Mouse (Mus musculus): ENCODE measurements around the gene Tshz2. TPM values are rescaled to one million over a fixed set of nuclear protein-coding genes. Genes with fewer than 3 reads are reported as not detected.

Tshz2 gene
- polyA plus RNA-seq, 1 experiment from 2014 or later: 22.7 TPM

DNA sequence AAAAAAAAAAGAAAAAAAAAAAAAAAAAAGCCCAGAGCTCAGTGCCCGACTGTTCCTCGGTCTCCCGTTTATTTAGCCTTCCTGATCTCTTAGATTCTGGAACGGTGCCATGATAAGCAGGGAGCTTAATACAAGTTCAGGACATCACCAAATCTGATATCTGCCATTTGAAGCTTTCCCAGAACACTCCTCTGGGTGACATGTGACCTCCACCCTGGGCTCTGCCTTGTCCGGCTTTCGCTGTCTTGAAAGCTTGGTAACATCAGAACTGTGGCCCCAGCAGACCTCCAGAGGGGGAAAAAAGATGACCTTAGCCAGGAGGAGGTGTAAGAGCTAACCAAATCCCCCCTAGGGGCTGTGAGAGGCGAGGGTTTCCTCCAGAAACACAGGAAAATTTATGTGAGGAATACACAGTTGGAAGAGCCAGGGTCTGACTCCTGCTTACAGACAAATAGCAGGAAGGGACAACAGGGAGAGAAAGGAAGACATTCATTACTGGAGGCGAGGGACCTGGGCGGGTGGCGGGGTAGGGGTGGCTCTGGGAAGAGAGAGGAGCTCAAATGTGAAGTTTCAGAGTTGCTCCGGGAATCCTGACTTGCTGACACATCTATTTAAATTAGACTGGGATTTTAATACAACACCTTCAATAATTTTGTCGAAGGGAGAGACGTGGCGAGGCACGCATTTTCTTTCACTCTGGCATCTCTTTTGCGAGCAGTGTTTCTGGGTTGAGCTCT is 363.9 kb downstream of the Tshz2 start:
- peaks cover 47% of the 10 kb centered on the region for H3K4me1 ChIP-seq
- ATAC-seq (replicated peaks): no peak
- H3K27ac ChIP-seq: peak overlapping the region; percentile 82; the same call in 1 of the 2 replicates
- H3K27me3 ChIP-seq (replicated peaks): no peaks in the 10 kb centered on the region
- H3K9me3 ChIP-seq: no peaks in the 10 kb centered on the region
- 44% methylated on average over 16 of the region's 16 CpGs for WGBS
- H3K9ac ChIP-seq: no peak overlapping the region
- H3K4me3 ChIP-seq: no peak overlapping the region
- no peaks in the 10 kb centered on the region for H3K36me3 ChIP-seq (replicated peaks)
- no peak overlapping the region for H3K4me2 ChIP-seq

DNA sequence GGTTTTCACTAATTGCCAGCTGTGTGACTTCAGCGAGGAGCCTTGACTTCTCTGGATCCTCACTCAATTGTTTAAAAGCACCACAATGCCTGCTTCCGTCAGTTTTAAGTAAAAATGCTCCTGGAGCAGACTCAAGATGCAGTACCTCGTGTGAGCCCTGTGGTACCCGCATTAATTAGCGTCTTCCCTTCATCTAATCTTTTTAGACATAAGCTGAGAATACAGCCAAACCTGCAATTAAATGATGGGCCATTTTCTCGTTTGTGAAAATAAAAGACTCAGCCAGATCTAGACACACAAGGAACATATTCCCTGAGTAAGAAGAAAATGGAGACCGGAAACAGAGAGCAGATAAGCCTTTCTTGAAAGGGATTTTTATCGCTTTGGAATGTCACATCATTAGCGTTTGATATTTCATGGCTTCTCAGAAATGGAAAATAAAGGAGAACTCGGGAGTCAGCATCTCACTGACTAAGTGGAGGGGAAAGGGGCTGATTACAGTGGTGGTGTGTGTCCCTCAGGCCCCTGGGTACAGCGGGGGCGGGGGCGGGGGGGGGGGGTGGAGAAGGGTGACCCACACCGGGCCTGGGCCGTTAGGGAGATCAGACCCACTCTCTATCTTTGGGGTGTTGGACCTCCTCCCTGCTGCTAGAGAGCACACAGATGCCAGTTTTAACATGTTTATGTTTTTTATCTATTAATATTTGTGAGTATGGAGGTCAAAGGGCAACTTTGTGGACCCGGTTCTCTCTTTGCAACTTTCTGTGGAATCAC is 364.6 kb downstream of the Tshz2 start:
- Histone ChIP-seq H3K9ac (no peak overlapping the region), H3K4me2 (no peak overlapping the region), H3K9me3 (no peaks in the 10 kb centered on the region), H3K27me3 (replicated peaks) (no peaks in the 10 kb centered on the region), H3K4me3 (no peak overlapping the region), H3K4me1 (peaks cover 50% of the 10 kb centered on the region), H3K36me3 (replicated peaks) (no peaks in the 10 kb centered on the region), H3K27ac (peak overlapping the region; percentile 82)
- 0 out of 2 replicates have a peak, but pooled peaks have one; percentile 35 for ATAC-seq (replicated peaks)
- 54% methylated on average over 16 of the region's 16 CpGs for WGBS

DNA sequence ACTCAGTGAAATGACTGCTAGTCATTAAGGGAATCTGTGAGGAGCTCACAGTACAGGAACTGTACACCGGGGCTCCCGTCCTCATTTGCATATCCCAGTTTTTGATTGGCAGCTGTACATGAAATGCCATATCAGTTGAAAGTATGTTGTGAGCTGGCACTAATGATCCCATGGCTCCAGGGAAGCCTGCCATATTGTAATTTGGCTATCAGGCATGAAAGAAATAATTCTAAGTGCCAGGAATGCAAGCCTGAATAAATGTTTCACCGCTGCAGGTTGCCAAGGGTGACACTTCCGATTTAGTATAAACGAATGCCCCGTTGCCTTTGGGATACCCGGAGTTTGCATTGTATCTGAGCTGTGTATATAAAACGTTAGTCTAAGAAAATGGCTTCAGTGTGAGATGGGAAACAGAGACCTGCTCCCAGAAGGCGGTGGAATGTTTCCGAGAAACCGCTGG is 366.1 kb downstream of the Tshz2 start:
- H3K4me1 ChIP-seq: peaks cover 63% of the 10 kb centered on the region
- H3K27me3 ChIP-seq (replicated peaks): no peaks in the 10 kb centered on the region
- H3K9me3 ChIP-seq: no peaks in the 10 kb centered on the region
- peak; percentile 81 for ATAC-seq (replicated peaks)
- peak overlapping the region; percentile 82 for H3K27ac ChIP-seq
- WGBS: 14% methylated on average over 11 of the region's 11 CpGs
- H3K4me2 ChIP-seq: peak overlapping the region; percentile 12; the same call in 1 of the 2 replicates
- H3K9ac ChIP-seq: no peak overlapping the region
- no peak overlapping the region for H3K4me3 ChIP-seq
- no peaks in the 10 kb centered on the region for H3K36me3 ChIP-seq (replicated peaks)

DNA sequence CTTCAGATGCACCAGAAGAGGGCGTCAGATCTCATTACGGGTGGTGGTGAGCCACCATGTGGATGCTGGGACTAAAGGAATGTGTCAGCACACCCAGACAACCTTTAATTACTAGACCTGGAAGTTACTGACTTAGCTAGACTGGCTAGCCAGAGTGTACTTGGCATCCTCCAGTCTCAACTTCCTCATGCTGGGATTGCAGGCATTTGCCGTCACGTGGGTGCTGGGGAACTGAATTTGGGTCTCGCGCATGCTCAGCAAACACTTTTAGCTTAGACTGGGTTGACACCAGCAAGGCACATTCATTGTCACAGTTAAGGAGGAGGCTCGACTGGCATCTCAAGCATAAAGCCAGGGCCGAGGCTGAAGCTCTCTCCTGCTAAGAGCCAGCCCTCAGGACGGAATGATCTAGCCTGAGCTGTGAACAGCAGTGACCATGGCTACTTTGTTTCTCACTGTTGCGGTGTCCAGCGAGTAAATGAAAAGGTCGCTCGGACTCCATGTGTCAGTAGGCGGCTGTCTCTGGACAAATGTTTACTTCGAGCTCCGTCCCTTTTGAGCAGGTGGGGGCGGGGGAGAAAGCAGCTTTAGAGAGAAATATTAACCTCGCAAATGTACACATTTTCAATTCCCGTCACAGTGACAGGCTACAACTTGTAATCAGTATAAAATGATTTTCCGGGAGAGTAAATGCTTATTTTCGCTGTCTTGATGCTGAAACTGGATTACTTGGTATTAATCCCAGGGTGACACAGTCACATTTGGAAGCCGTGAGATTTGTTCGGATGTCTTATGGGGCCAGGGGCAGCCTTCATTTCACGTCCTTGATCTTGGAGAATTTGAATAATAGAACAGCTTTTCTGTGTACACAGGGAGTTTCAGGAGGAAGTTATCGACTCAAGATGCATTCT is 370.0 kb downstream of the Tshz2 start:
- Histone ChIP-seq H3K4me1 (peaks cover 37% of the 10 kb centered on the region), H3K27me3 (replicated peaks) (no peaks in the 10 kb centered on the region), H3K36me3 (replicated peaks) (no peaks in the 10 kb centered on the region), H3K9ac (0 out of 2 replicates have a peak overlapping the region, but pooled peaks have one; percentile 3), H3K27ac (peak overlapping the region; percentile 67), H3K9me3 (no peaks in the 10 kb centered on the region), H3K4me3 (no peak overlapping the region), H3K4me2 (peak overlapping the region; percentile 20)
- 31% methylated on average over 25 of the region's 25 CpGs for WGBS
- ATAC-seq (replicated peaks): 0 out of 2 replicates have a peak, but pooled peaks have one; percentile 5

DNA sequence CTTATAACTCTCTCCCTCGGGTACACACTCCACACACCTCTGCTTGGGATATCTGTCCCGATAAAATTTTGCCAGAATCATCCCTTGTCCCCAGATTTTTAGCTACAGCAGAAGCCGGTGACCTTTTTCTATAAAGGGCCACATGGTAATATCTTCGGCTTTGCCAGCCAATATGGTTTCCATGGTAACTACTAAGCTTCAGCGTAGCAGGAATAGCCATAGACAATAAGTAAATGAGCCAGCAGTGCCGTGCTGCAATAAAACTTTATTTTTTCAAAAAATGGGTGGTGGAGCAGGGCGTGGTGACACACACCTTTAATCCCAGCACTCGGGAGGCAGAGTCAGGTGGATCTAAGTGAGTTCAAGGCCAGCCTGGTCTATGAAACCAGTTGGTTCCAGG is 370.9 kb downstream of the Tshz2 start:
- Histone ChIP-seq H3K27me3 (replicated peaks) (no peaks in the 10 kb centered on the region), H3K4me1 (peaks cover 29% of the 10 kb centered on the region), H3K27ac (peak overlapping the region; percentile 67), H3K4me3 (no peak overlapping the region), H3K9ac (no peak overlapping the region), H3K4me2 (peak overlapping the region; percentile 20), H3K36me3 (replicated peaks) (no peaks in the 10 kb centered on the region), H3K9me3 (no peaks in the 10 kb centered on the region)
- WGBS: 34% methylated on average over 8 of the region's 8 CpGs
- no peak for ATAC-seq (replicated peaks)

DNA sequence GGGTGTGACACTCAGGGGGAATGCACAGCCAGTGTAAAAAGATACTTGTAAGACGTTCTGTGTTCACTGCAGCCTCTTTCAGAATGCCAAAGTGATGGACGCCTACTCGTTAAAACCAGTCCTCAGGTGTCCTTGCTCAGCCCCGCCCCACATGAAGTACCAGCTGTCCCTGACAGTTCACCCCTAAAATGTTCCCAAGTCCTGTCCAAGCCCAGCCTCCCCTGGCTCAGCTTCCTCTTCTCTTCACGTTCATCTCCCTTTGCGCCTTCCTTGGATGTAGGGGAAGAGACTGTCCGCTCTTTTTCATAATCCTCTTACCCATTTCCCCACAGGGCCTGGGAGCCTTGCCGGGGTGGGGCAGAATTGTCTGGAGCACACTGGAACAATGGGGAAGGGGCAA is 374.0 kb downstream of the Tshz2 start:
- no peak overlapping the region for H3K9ac ChIP-seq
- H3K4me1 ChIP-seq: peaks cover 38% of the 10 kb centered on the region
- WGBS: 63% methylated on average over 8 of the region's 8 CpGs
- H3K9me3 ChIP-seq: no peaks in the 10 kb centered on the region
- no peak overlapping the region for H3K4me2 ChIP-seq
- no peak overlapping the region for H3K27ac ChIP-seq
- H3K4me3 ChIP-seq: no peak overlapping the region
- no peaks in the 10 kb centered on the region for H3K36me3 ChIP-seq (replicated peaks)
- no peaks in the 10 kb centered on the region for H3K27me3 ChIP-seq (replicated peaks)
- ATAC-seq (replicated peaks): no peak

DNA sequence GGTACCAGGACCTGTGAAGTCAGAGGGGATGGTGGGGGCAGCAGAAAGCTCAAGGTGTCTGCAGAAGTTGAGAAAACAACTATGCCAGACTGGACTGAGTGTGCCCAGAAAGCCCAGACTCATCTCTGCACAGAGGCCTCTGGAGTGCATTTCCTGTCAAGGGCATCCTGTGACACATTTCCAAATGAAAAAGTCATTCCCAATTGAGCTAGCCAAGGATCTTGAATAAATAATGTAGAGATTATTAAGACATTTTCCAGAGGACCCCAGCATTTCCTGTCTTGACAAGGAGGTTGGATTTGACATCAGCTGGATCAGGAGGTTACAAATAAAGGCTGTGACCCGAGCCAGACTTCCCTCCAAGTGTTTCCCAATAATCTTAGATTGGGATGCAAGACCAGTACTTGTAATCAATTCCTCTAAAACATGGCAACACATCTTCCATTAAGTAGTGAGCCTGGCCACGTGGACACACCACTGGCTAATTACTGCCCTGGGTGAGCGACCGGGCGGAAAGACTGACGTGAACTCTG is 374.7 kb downstream of the Tshz2 start:
- H3K36me3 ChIP-seq (replicated peaks): no peaks in the 10 kb centered on the region
- H3K9ac ChIP-seq: no peak overlapping the region
- no peaks in the 10 kb centered on the region for H3K27me3 ChIP-seq (replicated peaks)
- H3K4me2 ChIP-seq: no peak overlapping the region
- WGBS: 71% methylated on average over 6 of the region's 6 CpGs
- no peak overlapping the region for H3K4me3 ChIP-seq
- no peaks in the 10 kb centered on the region for H3K9me3 ChIP-seq
- no peak overlapping the region for H3K27ac ChIP-seq
- H3K4me1 ChIP-seq: peaks cover 41% of the 10 kb centered on the region
- no peak for ATAC-seq (replicated peaks)

DNA sequence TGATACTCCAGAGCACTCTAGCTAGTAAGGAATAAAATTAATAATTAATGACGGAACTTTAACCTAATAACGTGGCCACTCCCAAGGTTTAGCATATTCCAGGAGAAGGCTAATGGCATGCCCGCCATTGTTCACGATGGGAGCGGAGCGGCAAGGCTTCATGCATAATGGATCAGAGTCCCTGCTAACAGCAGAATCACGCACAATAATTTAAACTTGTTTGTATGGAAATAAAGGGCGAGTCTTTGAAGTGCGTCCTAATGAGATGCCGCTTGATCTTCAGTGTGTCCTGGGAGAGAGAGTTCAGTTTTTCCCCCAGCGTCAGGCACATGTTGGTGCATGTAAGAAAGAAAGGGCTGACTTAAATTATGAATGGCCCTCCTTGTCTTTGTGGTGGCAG is 376.9 kb downstream of the Tshz2 start:
- H3K27ac ChIP-seq: peak overlapping the region; percentile 68
- peak; percentile 84 for ATAC-seq (replicated peaks)
- no peaks in the 10 kb centered on the region for H3K36me3 ChIP-seq (replicated peaks)
- peaks cover 28% of the 10 kb centered on the region for H3K4me1 ChIP-seq
- H3K9ac ChIP-seq: no peak overlapping the region
- H3K27me3 ChIP-seq (replicated peaks): no peaks in the 10 kb centered on the region
- H3K4me3 ChIP-seq: no peak overlapping the region
- WGBS: 15% methylated on average over 11 of the region's 11 CpGs
- peak overlapping the region; percentile 35 for H3K4me2 ChIP-seq
- H3K9me3 ChIP-seq: no peaks in the 10 kb centered on the region

DNA sequence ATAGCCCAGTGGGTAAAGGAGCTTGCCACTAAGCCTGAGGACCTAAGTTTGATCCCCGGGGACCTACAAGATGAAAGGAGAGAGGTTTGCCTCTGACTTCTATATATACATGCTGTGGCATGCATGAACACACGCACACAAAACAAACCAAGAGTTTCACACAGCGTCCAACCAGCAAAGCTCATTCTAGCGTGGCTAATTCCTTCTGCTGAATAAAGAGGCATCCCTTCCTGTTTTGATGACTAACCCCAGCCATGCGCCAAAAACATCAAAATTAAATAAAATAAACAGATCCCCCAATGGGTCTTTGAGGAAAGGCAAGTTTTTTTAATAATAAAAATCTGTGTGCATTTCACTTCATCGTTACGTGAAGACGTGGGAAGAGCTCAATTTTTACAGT is 379.0 kb downstream of the Tshz2 start:
- WGBS: 18% methylated on average over 8 of the region's 8 CpGs
- Histone ChIP-seq H3K27ac (no peak overlapping the region), H3K27me3 (replicated peaks) (no peaks in the 10 kb centered on the region), H3K9me3 (no peaks in the 10 kb centered on the region), H3K4me2 (no peak overlapping the region), H3K36me3 (replicated peaks) (no peaks in the 10 kb centered on the region), H3K4me3 (no peak overlapping the region), H3K9ac (no peak overlapping the region), H3K4me1 (peaks cover 30% of the 10 kb centered on the region)
- no peak for ATAC-seq (replicated peaks)

DNA sequence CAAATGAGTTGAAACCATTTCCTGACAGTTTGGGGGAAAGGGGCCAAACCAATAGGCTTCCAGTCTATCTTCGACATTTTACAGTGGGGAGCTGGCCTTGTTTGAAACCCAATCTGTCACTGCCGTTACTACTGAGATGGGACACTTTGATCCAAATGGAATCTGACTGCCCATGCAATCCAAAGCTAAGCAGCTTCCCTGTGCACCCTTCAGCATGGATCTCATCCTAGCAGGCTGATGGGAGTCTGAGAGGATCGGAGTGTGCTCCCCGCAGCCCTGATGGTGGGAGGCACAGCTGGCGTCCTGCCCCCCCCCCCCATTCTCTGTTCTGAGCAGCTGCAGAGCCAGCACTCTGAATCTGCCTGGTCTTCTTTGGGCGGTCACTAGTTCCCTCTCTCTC is 384.5 kb downstream of the Tshz2 start:
- Histone ChIP-seq H3K9me3 (no peaks in the 10 kb centered on the region), H3K4me1 (peaks cover 11% of the 10 kb centered on the region), H3K27me3 (replicated peaks) (no peaks in the 10 kb centered on the region), H3K9ac (no peak overlapping the region), H3K36me3 (replicated peaks) (no peaks in the 10 kb centered on the region), H3K4me3 (no peak overlapping the region), H3K4me2 (no peak overlapping the region), H3K27ac (peak overlapping the region; percentile 51; the same call in 1 of the 2 replicates)
- ATAC-seq (replicated peaks): no peak
- 24% methylated on average over 6 of the region's 6 CpGs for WGBS

DNA sequence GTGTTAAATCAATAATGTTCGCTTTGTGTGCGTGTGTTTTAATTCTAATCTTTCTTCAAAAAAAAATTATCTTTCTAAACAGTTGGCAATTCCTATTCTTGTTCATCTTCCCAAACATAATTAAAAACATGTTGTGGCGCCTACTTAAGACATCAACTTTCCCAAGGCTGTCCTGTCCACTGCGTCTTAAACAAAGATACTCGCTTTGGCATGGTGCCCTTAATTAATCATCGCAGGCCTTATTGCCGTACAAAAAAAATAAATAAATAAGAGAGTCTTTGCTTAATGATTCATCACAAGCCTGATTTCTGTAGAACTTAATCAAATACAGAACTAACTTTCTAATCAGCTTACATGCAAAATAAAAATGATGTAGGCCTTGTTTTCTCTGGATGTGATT is 385.1 kb downstream of the Tshz2 start:
- Histone ChIP-seq H3K27me3 (replicated peaks) (no peaks in the 10 kb centered on the region), H3K9ac (no peak overlapping the region), H3K27ac (no peak overlapping the region), H3K4me1 (peaks cover 13% of the 10 kb centered on the region), H3K4me3 (no peak overlapping the region), H3K36me3 (replicated peaks) (no peaks in the 10 kb centered on the region), H3K9me3 (no peaks in the 10 kb centered on the region), H3K4me2 (no peak overlapping the region)
- no peak for ATAC-seq (replicated peaks)
- WGBS: 74% methylated on average over 7 of the region's 7 CpGs
